Mouse (Mus musculus) layer of hippocampus, postnatal 36 days (tissue): Measurements from ENCODE around the gene Magi1. TPM values are rescaled to one million over a fixed set of nuclear protein-coding genes. Genes with fewer than 3 reads are reported as not detected.

Experiments used
- total RNA-seq, 2 experiments: library from RNA; stranded (reverse); gene quantifications; 2 replicates each; pipeline ENCODE4 v1.2.3; 2021

Gene Magi1
- total RNA-seq, 2 experiments from 2014 or later, result 45.5 to 53.7 TPM

Other genes starting within 250 kb of the Magi1 start
- 10 to 100 TPM; 21.3 to 21.6 TPM for gene Slc25a26, start 216.4 kb upstream of the Magi1 start, total RNA-seq